Mouse (Mus musculus): ENCODE results near the gene Endod1.

The Endod1 gene

DNA sequence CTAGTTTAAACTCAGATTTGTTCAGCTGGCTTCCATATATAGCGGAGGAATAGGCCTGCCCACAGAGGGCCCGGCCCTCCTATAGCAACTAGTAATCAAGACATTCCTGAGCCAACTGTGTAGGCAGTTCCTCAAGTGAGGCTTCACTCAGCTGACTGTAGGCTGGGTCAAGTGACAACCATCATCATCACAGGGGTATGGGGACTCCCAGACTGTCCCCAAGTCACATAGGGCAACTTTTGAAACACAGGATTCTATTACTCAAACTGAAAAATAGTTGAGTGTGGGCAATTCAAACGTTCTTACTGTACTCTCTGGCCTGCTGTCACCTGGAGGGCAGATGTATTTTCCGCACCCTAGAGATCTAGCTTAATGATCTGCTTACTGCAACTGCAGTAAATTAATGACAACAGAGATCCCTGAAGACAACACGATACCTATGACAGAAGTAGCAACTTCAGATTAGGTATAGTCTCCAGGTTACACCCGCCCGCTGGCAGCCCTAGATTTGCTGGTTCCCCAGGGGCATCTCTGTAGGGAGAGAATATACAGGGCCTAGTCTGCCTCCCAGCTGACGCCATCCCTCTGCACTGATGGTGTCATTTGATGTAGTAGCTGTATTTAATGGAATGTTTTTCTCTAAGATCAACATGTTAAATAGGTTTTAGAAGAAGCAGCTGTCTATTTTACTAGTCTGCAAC lies 19.1 kb downstream of the Endod1 start:
- TF ChIP-seq GATA4 (IDR thresholded peaks at IDR 0.05; ENCODE audit: insufficient replicate concordance, low read length) = no peak

GRCm38 (mm10) chr9:14357033-14357432 lies 24.3 kb downstream of the Endod1 start:
- TF ChIP-seq GATA4 (IDR thresholded peaks at IDR 0.05; ENCODE audit: insufficient replicate concordance, low read length) = no peak

- TF ChIP-seq GATA4 (IDR thresholded peaks at IDR 0.05; ENCODE audit: insufficient replicate concordance, low read length) = no peak
Measured at GRCm38 (mm10) chr9:14354852-14355251, 26.5 kb downstream of the Endod1 start.

DNA sequence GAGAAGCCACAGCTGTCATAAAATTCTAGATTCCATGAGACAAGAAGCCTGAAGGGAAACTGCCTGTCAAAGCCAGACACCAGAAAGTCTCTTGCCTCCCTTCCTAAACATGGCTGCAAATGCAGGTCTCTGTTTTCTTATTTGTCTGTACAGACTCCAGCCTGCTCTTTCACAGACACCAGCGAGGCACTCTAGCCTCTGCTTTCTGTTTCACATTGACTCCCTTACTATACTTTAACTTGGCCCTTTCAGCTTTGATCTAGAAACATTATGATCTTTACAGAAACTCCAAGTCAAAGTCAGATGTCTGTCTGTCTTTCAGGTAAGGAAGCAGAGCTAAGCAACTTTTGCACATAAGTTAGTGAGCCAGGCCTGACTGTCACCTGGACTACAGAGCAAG lies 29.0 kb downstream of the Endod1 start:
- no peak for TF ChIP-seq GATA4 (IDR thresholded peaks at IDR 0.05; ENCODE audit: insufficient replicate concordance, low read length)

DNA sequence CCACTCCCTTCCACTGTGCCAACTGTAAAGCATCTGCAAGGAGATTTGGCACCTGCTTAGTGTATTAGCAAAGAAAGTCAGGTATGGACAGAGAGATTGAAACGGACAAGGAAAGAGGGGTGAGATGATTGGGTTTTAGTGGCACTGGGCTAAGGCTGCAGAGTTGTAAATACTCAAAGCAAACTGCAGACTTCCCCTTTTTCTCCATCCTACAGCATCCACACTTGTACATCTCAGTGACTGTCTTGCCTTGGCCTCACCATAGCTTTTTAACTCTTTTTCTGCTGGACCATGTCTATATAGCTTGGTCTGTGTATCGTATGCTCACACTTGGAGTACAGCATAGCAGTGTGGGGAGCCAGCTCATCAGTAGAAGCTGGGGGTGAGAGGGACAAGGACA lies 30.5 kb downstream of the Endod1 start:
- no peak for TF ChIP-seq GATA4 (IDR thresholded peaks at IDR 0.05; ENCODE audit: insufficient replicate concordance, low read length)

GRCm38 (mm10) chr9:14349380-14349779 lies 31.9 kb downstream of the Endod1 start:
- TF ChIP-seq GATA4 (IDR thresholded peaks at IDR 0.05; ENCODE audit: insufficient replicate concordance, low read length) = no peak

GRCm38 (mm10) chr9:14348416-14348815 lies 32.9 kb downstream of the Endod1 start:
- TF ChIP-seq GATA4 (IDR thresholded peaks at IDR 0.05; ENCODE audit: insufficient replicate concordance, low read length) = no peak

GRCm38 (mm10) chr9:14342041-14342668 lies 39.2 kb downstream of the Endod1 start:
- no peak for TF ChIP-seq GATA4 (IDR thresholded peaks at IDR 0.05; ENCODE audit: insufficient replicate concordance, low read length)

- TF ChIP-seq GATA4 (IDR thresholded peaks at IDR 0.05; ENCODE audit: insufficient replicate concordance, low read length) = no peak
Measured at GRCm38 (mm10) chr9:14338701-14339100, 42.6 kb downstream of the Endod1 start.

GRCm38 (mm10) chr9:14336901-14337300 lies 44.4 kb downstream of the Endod1 start:
- no peak for TF ChIP-seq GATA4 (IDR thresholded peaks at IDR 0.05; ENCODE audit: insufficient replicate concordance, low read length)

GRCm38 (mm10) chr9:14335829-14336228 lies 45.5 kb downstream of the Endod1 start:
- TF ChIP-seq GATA4 (IDR thresholded peaks at IDR 0.05; ENCODE audit: insufficient replicate concordance, low read length) = no peak

- TF ChIP-seq GATA4 (IDR thresholded peaks at IDR 0.05; ENCODE audit: insufficient replicate concordance, low read length) = no peak
Measured at GRCm38 (mm10) chr9:14316618-14317017, 64.7 kb downstream of the Endod1 start.

- TF ChIP-seq GATA4 (IDR thresholded peaks at IDR 0.05; ENCODE audit: insufficient replicate concordance, low read length) = no peak
Measured at GRCm38 (mm10) chr9:14314477-14314876, 66.8 kb downstream of the Endod1 start.

GRCm38 (mm10) chr9:14313968-14314367 lies 67.3 kb downstream of the Endod1 start:
- no peak for TF ChIP-seq GATA4 (IDR thresholded peaks at IDR 0.05; ENCODE audit: insufficient replicate concordance, low read length)

DNA sequence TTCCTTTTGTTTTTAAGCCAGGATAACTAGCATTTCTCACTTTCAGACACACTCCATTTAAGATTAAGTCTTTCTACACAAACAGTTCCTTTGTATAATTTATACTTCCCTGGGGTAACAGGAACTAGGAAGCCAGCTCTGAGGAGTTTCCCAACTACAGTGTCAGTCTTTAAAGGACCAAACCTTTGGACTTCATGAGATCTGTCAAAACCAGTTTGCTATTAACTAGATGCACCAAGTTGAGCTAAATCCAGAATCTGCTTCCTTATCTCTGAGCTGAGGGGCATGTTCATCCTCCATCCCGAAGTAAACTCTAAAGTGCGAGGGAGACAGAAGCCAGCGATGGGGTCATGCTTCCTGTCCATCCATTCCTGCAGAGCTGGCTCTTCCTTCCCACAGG lies 74.0 kb downstream of the Endod1 start:
- TF ChIP-seq GATA4 (IDR thresholded peaks at IDR 0.05; ENCODE audit: insufficient replicate concordance, low read length) = no peak

GRCm38 (mm10) chr9:14304262-14304968 lies 76.9 kb downstream of the Endod1 start:
- no peak for TF ChIP-seq GATA4 (IDR thresholded peaks at IDR 0.05; ENCODE audit: insufficient replicate concordance, low read length)
